Mouse (Mus musculus): ENCODE results near the gene Mob4.

GRCm38 (mm10) chr1:55192824-55193223, 61.8 kb downstream of the Mob4 start:
- no peak for TF ChIP-seq CEBPB (IDR thresholded peaks at IDR 0.05; ENCODE audit: low read depth)
- TF ChIP-seq CTCF (IDR thresholded peaks at IDR 0.05; ENCODE audit: control insufficient read depth, insufficient read depth, insufficient read length), result peak; percentile 47
- TF ChIP-seq MYOD1 (IDR thresholded peaks at IDR 0.05; ENCODE audit: control insufficient read depth, insufficient read length, low read depth), result no peak
- TF ChIP-seq MAX (IDR thresholded peaks at IDR 0.05), result no peak
